Mouse (Mus musculus) heart, postnatal 0 days (tissue): ENCODE measurements around the gene Ptms.

ENCODE experiments used
- CTCF ChIP-seq: IDR thresholded peaks from 2 replicates; pipeline ENCODE4 v1.5.1; 2016; ENCODE audit warnings: antibody characterized with exemption, control low read depth, low read depth
- EP300 ChIP-seq: IDR thresholded peaks from 2 replicates; pipeline ENCODE4 v1.6.1; 2016; ENCODE audit warnings: antibody characterized with exemption, low read depth

GRCm38 (mm10) chr6:124888555-124889125 lies 31.3 kb downstream of the Ptms start:
- no peak for TF ChIP-seq CTCF
- TF ChIP-seq EP300 = no peak
